Mouse (Mus musculus) neural tube, embryonic 12.5 days (tissue): ENCODE data around the gene Snrpa. TPM values are rescaled to one million over a fixed set of nuclear protein-coding genes. Genes with fewer than 3 reads are reported as not detected.

ENCODE experiments used
- ATAC-seq: fragments of 200-750 bp; cut with Nextera tagmentation; 2 replicates; pipeline ENCODE4 v1.8.0; 2017; ENCODE audit warnings: low read depth, mild to moderate bottlenecking, moderate TSS enrichment, moderate library complexity; ENCODE audit not compliant: low FRiP score
- H3K27ac ChIP-seq: fragments of 300-500 bp; sonication (generic); 2 replicates; pipeline ENCODE4 v1.5.1; 2016
- H3K27me3 ChIP-seq: fragments of 300-500 bp; sonication (generic); replicated peaks from 2 replicates; pipeline ENCODE4 v1.6.1; 2016; ENCODE audit warnings: mild to moderate bottlenecking
- H3K36me3 ChIP-seq: fragments of 300-500 bp; sonication (generic); 2 replicates; pipeline ENCODE4 v1.6.1; 2016; ENCODE audit warnings: mild to moderate bottlenecking
- H3K4me1 ChIP-seq: fragments of 300-500 bp; sonication (generic); 2 replicates; pipeline ENCODE4 v1.6.1; 2016
- H3K4me2 ChIP-seq: fragments of 300-500 bp; sonication (generic); replicated peaks from 2 replicates; pipeline ENCODE4 v1.6.1; 2016; ENCODE audit warnings: mild to moderate bottlenecking
- H3K4me3 ChIP-seq: fragments of 300-500 bp; sonication (generic); 2 replicates; pipeline ENCODE4 v1.5.1; 2016
- H3K9ac ChIP-seq: fragments of 300-500 bp; sonication (generic); 2 replicates; pipeline ENCODE4 v1.6.1; 2016; ENCODE audit warnings: mild to moderate bottlenecking
- H3K9me3 ChIP-seq: fragments of 300-500 bp; sonication (generic); 2 replicates; pipeline ENCODE4 v1.6.1; 2016; ENCODE audit warnings: mild to moderate bottlenecking
- WGBS: fragments of 180-500 bp; shearing (Covaris S2); methylation state at CpG from one replicate; pipeline ENCODE4 v1.1.7; 2016; 5-methylcytosine and 5-hydroxymethylcytosine counted together
- polyA plus RNA-seq: library from polyadenylated mRNA; unstranded; fragments of >200 nt; fragmentation: Nextera tagmentation; extraction: Ambion mirVana; gene quantifications from 2 replicates; pipeline ENCODE4 v1.2.1, GENCODE M21; 2016

Gene Snrpa
- polyA plus RNA-seq, 1 experiment from 2014 or later: 260 TPM

DNA sequence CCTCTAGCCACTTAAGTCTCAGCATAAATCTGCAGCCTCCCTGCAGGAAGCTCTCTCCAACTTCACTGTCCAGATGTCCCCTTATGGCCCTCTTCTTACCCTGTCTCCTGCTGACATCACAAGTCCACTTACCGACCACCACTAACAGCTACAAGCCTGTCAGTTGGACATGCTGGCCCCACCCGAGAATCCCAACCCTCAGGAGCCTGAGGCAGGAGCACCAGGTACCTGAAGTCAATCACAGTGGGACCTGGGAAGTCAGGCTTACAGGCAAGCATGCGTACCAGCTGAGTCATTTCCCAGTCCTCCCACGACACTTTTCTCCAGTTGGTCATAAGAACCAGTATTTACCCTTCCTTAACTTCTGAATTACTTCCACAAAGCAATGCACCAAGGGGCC is 2.3 kb downstream of the Snrpa start:
- no peak overlapping the region for H3K27ac ChIP-seq
- peak overlapping the region; percentile 14; the same call in 1 of the 2 replicates for H3K4me2 ChIP-seq
- no peak overlapping the region for H3K9ac ChIP-seq
- H3K36me3 ChIP-seq: peaks cover 54% of the 10 kb centered on the region
- WGBS: 91% methylated on average over 4 of the region's 4 CpGs
- no peak overlapping the region for H3K4me3 ChIP-seq
- peaks cover 20% of the 10 kb centered on the region for H3K4me1 ChIP-seq
- no peaks in the 10 kb centered on the region for H3K27me3 ChIP-seq
- ATAC-seq: no peak
- H3K9me3 ChIP-seq: no peaks in the 10 kb centered on the region

DNA sequence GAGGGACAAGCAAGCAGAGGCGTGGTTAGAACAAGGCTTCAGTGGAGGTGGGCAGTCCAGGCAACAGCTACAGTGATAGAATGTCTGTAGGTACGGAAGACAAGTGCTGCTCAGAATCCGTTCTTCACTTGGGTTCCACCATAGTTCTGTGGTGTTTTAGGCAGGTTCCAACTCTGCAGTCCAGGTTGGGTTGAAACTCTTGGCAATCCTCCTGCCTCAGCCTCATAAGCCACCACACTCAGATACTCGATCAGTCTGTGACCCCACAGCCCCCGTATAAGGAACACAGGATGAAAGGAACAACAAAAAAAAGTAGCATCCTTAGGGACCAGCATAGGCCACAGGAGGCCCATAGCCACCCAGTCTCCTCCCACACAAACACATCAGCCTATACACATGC is 3.6 kb downstream of the Snrpa start:
- WGBS: 100% methylated on average over 5 of the region's 5 CpGs
- no peak for ATAC-seq

DNA sequence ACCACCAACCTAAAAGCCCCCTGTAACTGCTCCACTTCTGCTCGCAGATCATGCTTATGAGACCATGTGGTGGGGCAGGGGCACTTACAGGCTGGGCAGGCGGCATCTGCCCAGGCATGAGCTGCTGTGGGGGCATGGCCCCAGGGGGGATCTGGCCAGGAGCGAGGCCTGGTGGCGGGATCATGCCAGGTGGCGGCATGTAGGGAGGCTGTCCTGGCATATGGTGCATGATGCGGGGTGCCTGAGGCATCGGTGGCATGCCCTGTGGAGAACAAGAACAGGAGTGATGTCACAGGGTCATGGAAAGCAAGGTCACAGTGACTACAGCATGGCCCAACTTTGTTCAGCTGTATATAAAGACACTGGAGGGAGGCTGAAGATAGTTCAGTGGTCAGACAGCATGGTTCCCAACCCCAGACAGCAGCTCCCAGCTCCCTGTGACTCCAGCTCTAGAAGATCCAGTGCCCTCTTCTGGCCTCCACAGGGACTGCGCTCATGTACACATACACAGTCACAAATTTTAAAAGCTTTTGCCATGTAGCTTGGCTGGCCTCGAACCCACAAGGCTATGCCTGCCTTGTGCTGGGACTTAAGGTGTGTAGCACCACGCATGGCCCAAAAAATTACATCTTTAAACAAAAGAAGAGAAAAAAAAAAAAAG is 6.7 kb downstream of the Snrpa start:
- Histone ChIP-seq H3K4me3 (no peak overlapping the region), H3K36me3 (peaks cover 97% of the 10 kb centered on the region), H3K27ac (no peak overlapping the region), H3K4me1 (peaks cover 12% of the 10 kb centered on the region), H3K27me3 (no peaks in the 10 kb centered on the region), H3K9ac (no peak overlapping the region), H3K4me2 (no peak overlapping the region), H3K9me3 (no peaks in the 10 kb centered on the region)
- ATAC-seq: no peak
- 95% methylated on average over 10 of the region's 10 CpGs for WGBS

More for the DNA sequence above, 3.6 kb downstream of the Snrpa start:
- H3K4me3 ChIP-seq: no peak overlapping the region
- no peak overlapping the region for H3K9ac ChIP-seq
- no peak overlapping the region for H3K27ac ChIP-seq
- H3K4me2 ChIP-seq: no peak overlapping the region
- H3K36me3 ChIP-seq: peaks cover 67% of the 10 kb centered on the region
- peaks cover 20% of the 10 kb centered on the region for H3K4me1 ChIP-seq
- no peaks in the 10 kb centered on the region for H3K27me3 ChIP-seq
- no peaks in the 10 kb centered on the region for H3K9me3 ChIP-seq

DNA sequence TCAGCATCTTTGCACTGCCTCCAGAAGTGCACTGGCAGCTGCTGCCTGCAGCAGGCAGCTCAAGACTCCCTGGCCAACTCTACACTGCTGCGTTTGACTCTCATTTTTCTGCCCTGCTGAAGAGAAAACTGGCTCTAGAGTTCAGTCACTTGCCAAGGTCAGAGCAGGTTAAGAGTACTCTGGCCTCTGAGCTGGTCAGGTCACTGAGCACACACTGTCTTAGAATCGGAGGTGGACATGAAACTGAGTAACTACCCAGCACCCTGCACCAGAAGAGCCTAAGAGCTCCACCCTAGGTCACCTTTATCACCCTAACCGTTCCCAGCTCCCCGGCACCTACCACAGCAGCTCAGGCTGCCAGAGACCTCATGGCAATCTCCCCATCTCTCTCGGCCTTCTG is 10.1 kb downstream of the Snrpa start:
- no peak overlapping the region for H3K27ac ChIP-seq
- no peak overlapping the region for H3K4me3 ChIP-seq
- no peaks in the 10 kb centered on the region for H3K27me3 ChIP-seq
- no peaks in the 10 kb centered on the region for H3K4me1 ChIP-seq
- no peak overlapping the region for H3K4me2 ChIP-seq
- ATAC-seq: no peak
- 97% methylated on average over 5 of the region's 5 CpGs for WGBS
- H3K36me3 ChIP-seq: peaks cover 76% of the 10 kb centered on the region
- H3K9ac ChIP-seq: no peak overlapping the region
- H3K9me3 ChIP-seq: no peaks in the 10 kb centered on the region

DNA sequence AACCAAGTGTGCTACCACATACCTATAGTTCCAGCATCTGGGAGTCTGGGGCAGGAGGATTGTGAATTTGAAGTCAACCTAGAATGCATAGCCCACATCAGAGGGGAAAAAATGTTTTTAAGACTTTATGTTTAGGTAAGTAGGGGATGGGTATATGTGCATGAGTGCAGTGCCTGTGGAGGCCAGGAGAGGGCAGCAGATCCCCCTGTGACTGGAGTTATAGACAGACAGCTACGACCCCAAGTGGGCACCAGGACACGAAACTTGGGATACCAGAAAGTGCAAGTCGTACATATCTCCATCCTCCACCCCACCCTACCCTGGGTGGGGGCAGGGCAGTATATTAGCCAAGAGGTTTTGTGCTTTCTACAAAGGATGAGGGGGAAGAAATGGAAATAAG is 11.1 kb downstream of the Snrpa start:
- 85% methylated on average over 3 of the region's 3 CpGs for WGBS
- peaks cover 66% of the 10 kb centered on the region for H3K36me3 ChIP-seq

DNA sequence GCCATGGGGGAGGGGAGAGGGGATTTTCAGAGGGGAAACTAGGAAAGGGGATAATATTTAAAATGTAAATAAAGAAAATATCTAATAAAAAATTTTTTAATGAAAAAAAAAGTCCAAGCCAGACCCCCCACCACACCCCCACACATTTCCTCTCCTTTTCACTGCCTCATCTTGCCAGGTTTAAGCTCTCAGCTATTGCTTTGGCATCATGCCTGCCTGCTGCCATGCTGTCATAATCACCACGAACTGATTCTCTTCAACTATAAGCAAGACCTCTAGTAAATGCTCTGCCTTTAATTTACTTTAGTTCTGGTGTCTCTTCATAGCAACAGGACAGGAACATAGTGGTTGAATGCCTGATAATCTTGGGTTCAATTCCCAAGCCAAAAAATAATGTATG is 13.6 kb downstream of the Snrpa start:
- H3K27me3 ChIP-seq: no peaks in the 10 kb centered on the region
- peaks cover 41% of the 10 kb centered on the region for H3K36me3 ChIP-seq
- H3K27ac ChIP-seq: no peak overlapping the region
- 91% methylated on average over 1 of the region's 1 CpGs for WGBS
- H3K4me1 ChIP-seq: peaks cover 9% of the 10 kb centered on the region
- no peak overlapping the region for H3K4me3 ChIP-seq
- H3K9ac ChIP-seq: no peak overlapping the region
- no peak overlapping the region for H3K4me2 ChIP-seq
- no peak for ATAC-seq
- H3K9me3 ChIP-seq: no peaks in the 10 kb centered on the region

More for the DNA sequence above, 11.1 kb downstream of the Snrpa start:
- Histone ChIP-seq H3K4me2 (no peak overlapping the region), H3K9me3 (no peaks in the 10 kb centered on the region), H3K4me3 (no peak overlapping the region), H3K27ac (no peak overlapping the region), H3K27me3 (no peaks in the 10 kb centered on the region), H3K4me1 (no peaks in the 10 kb centered on the region), H3K9ac (no peak overlapping the region)
- ATAC-seq: no peak

DNA sequence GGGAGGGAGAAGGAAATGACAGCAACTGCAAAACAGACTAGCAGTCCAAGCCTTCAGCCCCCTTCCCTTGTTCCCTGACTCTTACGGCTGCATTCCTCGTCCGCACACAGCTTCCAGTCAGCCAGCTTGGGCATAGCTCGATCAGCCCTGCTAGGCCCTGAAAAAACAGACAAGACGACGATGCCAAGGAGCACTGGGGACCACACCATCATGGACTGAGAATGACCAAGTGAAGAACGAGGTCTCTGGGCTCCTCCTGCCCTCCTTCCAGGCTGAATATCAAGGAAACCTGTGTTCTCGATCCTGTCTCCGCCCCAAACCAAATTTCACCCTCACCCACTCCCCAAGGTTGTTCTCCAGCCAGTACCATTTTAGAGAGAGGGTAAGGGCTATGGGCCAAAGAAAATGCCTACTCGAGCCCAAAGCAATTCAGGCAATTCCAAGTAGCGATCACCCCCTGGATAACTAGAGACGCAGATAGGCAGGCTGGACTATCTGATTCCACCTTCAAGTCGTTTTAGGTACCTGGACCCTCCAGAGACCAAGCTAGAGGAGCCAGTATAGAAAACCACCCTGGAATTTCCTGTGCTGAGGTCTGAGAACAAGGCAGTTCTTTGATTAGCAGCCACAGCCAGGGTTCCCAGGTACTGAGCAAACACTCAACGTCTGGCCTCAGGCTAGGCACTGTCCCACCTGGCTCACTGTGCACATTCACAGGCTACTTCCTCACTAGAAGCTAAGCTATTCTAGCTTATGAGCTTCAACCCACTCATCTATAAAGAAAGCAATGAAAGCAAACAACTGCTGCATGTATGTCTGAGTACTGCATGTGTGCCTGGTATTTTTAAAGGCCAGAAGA is 15.0 kb downstream of the Snrpa start, which contains the start of the genes Gm21983 and Mia:
Gene Gm21983, minus strand, starts transcription at position 250 of the 859 bp plus-strand sequence.
Gene Mia, minus strand, starts transcription at position 321 of the 859 bp plus-strand sequence.
- Histone ChIP-seq H3K9ac (no peak within 1 kb of the TSS), H3K4me2 (no peak within 1 kb of the TSS)
- ATAC-seq: no peak

DNA sequence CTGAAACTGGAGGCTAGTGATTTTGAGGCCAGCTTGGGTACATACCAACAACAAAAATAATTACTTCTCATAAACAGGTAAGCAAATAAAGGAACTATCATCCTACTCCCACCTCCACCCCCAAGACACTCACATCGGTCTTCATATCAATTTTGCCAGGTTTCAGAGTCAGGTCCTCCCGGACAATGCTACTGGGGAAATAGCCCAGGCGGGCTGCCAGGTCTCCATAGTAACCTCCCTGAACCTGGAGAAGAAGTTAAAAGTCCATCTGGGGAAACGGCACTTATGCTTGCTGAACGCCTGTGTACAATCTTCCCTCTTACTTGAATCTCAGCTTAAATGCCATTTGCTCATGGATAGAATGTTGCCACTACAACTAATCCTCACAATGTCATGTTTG is 16.0 kb downstream of the Snrpa start:
- ATAC-seq: no peak
- Histone ChIP-seq H3K9ac (no peak overlapping the region), H3K27me3 (no peaks in the 10 kb centered on the region), H3K36me3 (peaks cover 24% of the 10 kb centered on the region), H3K4me1 (peaks cover 9% of the 10 kb centered on the region), H3K9me3 (no peaks in the 10 kb centered on the region), H3K4me2 (no peak overlapping the region), H3K27ac (no peak overlapping the region), H3K4me3 (no peak overlapping the region)
- 54% methylated on average over 5 of the region's 5 CpGs for WGBS

More for the DNA sequence above, 15.0 kb downstream of the Snrpa start, which contains the start of the genes Gm21983 and Mia:
- H3K4me1 ChIP-seq: peaks cover 9% of the 10 kb centered on the region
- no peaks in the 10 kb centered on the region for H3K27me3 ChIP-seq
- H3K9me3 ChIP-seq: no peaks in the 10 kb centered on the region
- 71% methylated on average over 14 of the region's 14 CpGs for WGBS
- no peak within 1 kb of the TSS for H3K4me3 ChIP-seq
- H3K27ac ChIP-seq: no peak within 1 kb of the TSS
- H3K36me3 ChIP-seq: peaks cover 27% of the 10 kb centered on the region

DNA sequence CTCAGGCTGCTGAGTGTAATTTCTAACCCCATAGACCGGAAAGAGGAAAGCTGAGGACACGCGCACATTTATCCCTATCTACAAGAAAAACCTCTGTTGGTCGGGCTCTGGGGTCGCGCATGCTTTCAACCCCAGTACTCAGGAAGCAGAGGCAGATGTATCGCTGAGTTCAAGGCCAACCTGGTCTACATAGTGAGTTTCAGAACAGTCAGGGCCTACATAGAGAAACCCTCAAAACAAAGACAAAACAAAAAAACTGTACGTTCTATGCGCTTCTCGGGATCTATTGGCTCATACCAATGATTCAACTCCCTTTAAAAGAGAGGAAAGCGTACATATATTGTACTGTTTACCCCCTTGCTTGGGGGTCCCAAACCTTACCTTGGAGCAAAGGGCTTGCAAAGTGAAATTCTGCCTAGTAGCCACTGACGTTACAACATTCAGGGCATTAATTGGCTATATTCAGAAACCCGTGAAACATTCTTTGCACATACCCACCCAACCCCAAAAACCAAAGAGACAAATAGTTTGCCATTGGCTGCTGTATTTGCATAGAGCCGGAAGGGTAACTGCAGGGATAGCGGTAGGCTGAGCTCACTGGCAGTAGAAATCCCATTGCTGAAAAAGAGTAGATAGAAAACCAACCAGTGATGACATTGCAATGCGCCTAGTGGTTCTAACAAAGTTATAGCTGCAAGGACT is 16.7 kb downstream of the Snrpa start:
- peak overlapping the region; percentile 53 for H3K4me2 ChIP-seq
- no peaks in the 10 kb centered on the region for H3K9me3 ChIP-seq
- 0 out of 2 replicates have a peak, but pooled peaks have one; percentile 1 for ATAC-seq
- H3K36me3 ChIP-seq: peaks cover 24% of the 10 kb centered on the region
- H3K27ac ChIP-seq: 0 out of 2 replicates have a peak overlapping the region, but pooled peaks have one; percentile 37
- no peak overlapping the region for H3K9ac ChIP-seq
- H3K4me1 ChIP-seq: peaks cover 9% of the 10 kb centered on the region
- WGBS: 50% methylated on average over 16 of the region's 16 CpGs
- no peaks in the 10 kb centered on the region for H3K27me3 ChIP-seq
- peak overlapping the region; percentile 75 for H3K4me3 ChIP-seq

DNA sequence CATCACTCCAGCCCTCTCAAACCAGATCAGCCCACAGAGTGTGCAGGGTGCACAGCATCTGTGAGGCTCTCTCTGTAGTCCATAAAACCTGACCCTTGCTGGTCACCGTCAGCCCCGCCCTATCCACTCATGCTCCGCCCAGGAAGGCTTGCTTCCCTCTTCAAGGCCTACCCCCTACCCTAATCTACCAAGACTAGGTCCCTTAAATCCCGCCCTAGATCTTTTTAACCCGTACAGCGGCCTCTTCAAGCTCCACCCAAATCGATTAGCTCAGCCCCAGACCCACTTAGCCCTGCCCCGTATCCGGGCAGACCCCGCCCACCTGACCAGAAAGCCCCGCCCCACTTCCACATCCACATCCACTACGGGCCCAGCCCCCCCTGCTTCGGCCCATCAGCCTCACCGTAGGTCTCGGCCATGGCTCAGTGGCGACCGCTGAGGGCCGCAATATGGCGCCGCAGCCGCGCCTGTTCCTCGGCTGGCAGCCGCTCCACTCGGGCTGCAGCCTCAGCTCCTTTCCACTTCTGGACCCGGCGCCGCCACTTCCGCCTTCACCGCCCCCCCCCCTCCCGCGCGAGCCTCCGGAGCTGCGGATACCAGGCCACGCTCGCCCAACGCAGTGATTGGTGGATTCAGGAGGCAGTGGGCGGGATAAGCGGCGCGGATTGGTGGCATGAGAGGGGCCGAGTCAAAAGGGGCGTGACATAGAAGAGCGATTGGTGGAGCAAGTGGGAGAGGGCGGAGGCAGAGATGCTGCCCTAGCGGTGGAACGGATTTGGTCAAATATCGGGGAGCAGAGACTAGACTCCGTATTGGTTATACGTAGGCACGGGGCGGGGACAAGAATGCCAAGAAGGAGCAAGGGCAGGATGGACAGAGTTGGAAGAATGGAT is 17.5 kb downstream of the Snrpa start, which contains the start of gene Rab4b:
Gene Rab4b, minus strand, starts transcription at position 573 of the 893 bp plus-strand sequence.
- ATAC-seq: peak; percentile 97
- under 1% methylated on average over 53 of the region's 53 CpGs for WGBS
- peaks cover 27% of the 10 kb centered on the region for H3K36me3 ChIP-seq
- no peaks in the 10 kb centered on the region for H3K9me3 ChIP-seq
- no peaks in the 10 kb centered on the region for H3K27me3 ChIP-seq
- H3K4me2 ChIP-seq: peak within 1 kb of the TSS; percentile 53
- H3K4me1 ChIP-seq: peaks cover 9% of the 10 kb centered on the region
- peak within 1 kb of the TSS; percentile 81; the same call in 1 of the 2 replicates for H3K27ac ChIP-seq
- H3K9ac ChIP-seq: peak within 1 kb of the TSS; percentile 62
- peak within 1 kb of the TSS; percentile 75 for H3K4me3 ChIP-seq

DNA sequence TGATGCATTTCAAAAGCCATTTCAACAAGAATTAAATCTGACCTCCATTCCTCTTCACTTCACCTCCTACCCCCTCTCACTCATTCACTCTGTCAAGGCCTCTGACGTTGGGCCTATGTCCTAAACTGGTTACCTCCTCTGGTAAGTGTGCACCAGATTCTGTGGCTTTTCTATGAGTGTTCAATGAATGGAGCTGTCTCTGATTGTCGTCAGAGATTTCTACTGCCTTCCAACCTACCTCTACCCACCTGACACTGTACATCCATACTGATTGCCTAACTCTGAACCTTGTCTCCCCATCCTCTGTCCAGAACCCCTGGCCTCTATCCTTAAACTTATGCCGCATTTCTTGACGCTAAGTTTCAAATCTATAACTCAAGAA is 18.1 kb downstream of the Snrpa start:
- Histone ChIP-seq H3K4me2 (peak overlapping the region; percentile 53), H3K4me3 (peak overlapping the region; percentile 75), H3K9me3 (no peaks in the 10 kb centered on the region), H3K36me3 (peaks cover 25% of the 10 kb centered on the region), H3K27me3 (no peaks in the 10 kb centered on the region), H3K27ac (peak overlapping the region; percentile 81; the same call in 1 of the 2 replicates), H3K9ac (peak overlapping the region; percentile 62), H3K4me1 (peaks cover 9% of the 10 kb centered on the region)
- ATAC-seq: peak; percentile 23; the same call in 1 of the 2 replicates
- WGBS: 19% methylated on average over 4 of the region's 4 CpGs
